Mouse (Mus musculus) stomach, postnatal 0 days (tissue): Measurements from ENCODE around the gene 1810049J17Rik. TPM values are rescaled to one million over a fixed set of nuclear protein-coding genes. Genes with fewer than 3 reads are reported as not detected.

Experiments used
- ATAC-seq: fragments of 200-750 bp; cut with Nextera tagmentation; 2 replicates; pipeline ENCODE4 v1.8.0; 2017; ENCODE audit not compliant: low FRiP score, low TSS enrichment
- DNase-seq: peaks from one replicate; pipeline ENCODE4 v3.0.0-alpha.2; 2016; ENCODE audit warnings: low spot score
- H3K27ac ChIP-seq: fragments of 300-500 bp; sonication (generic); replicated peaks from 2 replicates; pipeline ENCODE4 v1.5.1; 2014; ENCODE audit warnings: mild to moderate bottlenecking, control low read depth
- H3K27me3 ChIP-seq: fragments of 300-500 bp; sonication (generic); 2 replicates; pipeline ENCODE4 v1.6.1; 2014; ENCODE audit warnings: low read length; ENCODE audit not compliant: control insufficient read depth, insufficient read depth
- H3K36me3 ChIP-seq: fragments of 300-500 bp; sonication (generic); 2 replicates; pipeline ENCODE4 v1.6.1; 2014; ENCODE audit warnings: low read length, mixed read lengths; ENCODE audit not compliant: control insufficient read depth, insufficient read depth
- H3K4me1 ChIP-seq: fragments of 300-500 bp; sonication (generic); replicated peaks from 2 replicates; pipeline ENCODE4 v1.6.1; 2014; ENCODE audit warnings: antibody characterized with exemption; ENCODE audit not compliant: control insufficient read depth, insufficient read depth
- H3K4me2 ChIP-seq: fragments of 300-500 bp; sonication (generic); replicated peaks from 2 replicates; pipeline ENCODE4 v1.6.1; 2014; ENCODE audit warnings: low read depth, mild to moderate bottlenecking, control low read depth, moderate library complexity
- H3K4me3 ChIP-seq: fragments of 300-500 bp; sonication (generic); 2 replicates; pipeline ENCODE4 v1.5.1; 2014; ENCODE audit warnings: low read depth, low read length, control low read depth
- H3K9ac ChIP-seq: fragments of 300-500 bp; sonication (generic); 2 replicates; pipeline ENCODE4 v1.6.1; 2014; ENCODE audit warnings: mild to moderate bottlenecking, low read length, control low read depth, mixed read lengths
- H3K9me3 ChIP-seq: fragments of 300-500 bp; sonication (generic); 2 replicates; pipeline ENCODE4 v1.6.1; 2016; ENCODE audit warnings: low read length; ENCODE audit not compliant: control insufficient read depth
- CTCF ChIP-seq: IDR thresholded peaks from 2 replicates; pipeline ENCODE4 v1.5.1; 2016; ENCODE audit warnings: antibody characterized with exemption, low read depth, mild to moderate bottlenecking, moderate library complexity
- EP300 ChIP-seq: optimal IDR thresholded peaks from 2 replicates; pipeline ENCODE3; 2016; ENCODE audit warnings: antibody characterized with exemption
- WGBS: fragments of 180-500 bp; shearing (Covaris S2); extraction: QIAGEN DNeasy Blood & Tissue Kit; methylation state at CpG from one replicate; pipeline ENCODE4 v1.1.7; 2014; 5-methylcytosine and 5-hydroxymethylcytosine counted together
- polyA plus RNA-seq: library from polyadenylated mRNA; unstranded; fragments of >200 nt; fragmentation: Nextera tagmentation; extraction: Ambion mirVana; gene quantifications from 2 replicates; pipeline ENCODE4 v1.2.1, GENCODE M21; 2015

1810049J17Rik gene
- polyA plus RNA-seq, 1 experiment from 2014 or later = 3.9 TPM

DNA sequence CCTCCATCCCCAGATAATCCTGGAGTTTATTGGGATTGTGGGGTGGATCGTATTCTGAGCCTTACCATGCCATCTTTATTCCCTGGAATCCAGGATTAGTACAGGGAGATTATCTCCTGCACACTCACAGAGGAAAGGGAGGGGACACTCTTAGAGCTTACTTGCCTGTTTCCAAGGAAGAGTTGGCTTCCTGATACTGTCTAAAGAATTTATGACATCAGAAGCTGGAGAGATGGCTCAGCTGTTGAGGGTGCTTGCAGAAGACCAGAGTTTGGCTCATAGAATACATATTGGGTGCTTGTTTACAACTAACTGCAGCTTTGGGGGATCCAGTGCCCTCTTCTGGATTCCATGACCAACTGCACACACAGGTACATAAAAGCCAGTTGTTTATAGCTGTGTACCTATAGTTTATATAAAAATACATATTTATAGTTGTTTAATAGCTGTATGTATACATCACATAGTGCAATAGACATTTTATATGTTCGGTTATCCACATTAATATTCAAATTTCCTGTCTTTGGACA is 32.6 kb upstream of the 1810049J17Rik start:
- H3K9ac ChIP-seq = no peak overlapping the region
- no peaks in the 10 kb centered on the region for H3K9me3 ChIP-seq
- TF ChIP-seq CTCF (peak; percentile 52), EP300 (no peak)
- H3K4me1 ChIP-seq = no peaks in the 10 kb centered on the region
- H3K36me3 ChIP-seq = peaks cover 10% of the 10 kb centered on the region
- H3K4me3 ChIP-seq = no peak overlapping the region
- ATAC-seq = no peak; the same call in 1 of the 2 replicates
- H3K27me3 ChIP-seq = no peaks in the 10 kb centered on the region
- 70% methylated on average over 2 of the region's 2 CpGs for WGBS
- DNase-seq = no peak
- H3K27ac ChIP-seq = no peak overlapping the region
- no peak overlapping the region for H3K4me2 ChIP-seq

DNA sequence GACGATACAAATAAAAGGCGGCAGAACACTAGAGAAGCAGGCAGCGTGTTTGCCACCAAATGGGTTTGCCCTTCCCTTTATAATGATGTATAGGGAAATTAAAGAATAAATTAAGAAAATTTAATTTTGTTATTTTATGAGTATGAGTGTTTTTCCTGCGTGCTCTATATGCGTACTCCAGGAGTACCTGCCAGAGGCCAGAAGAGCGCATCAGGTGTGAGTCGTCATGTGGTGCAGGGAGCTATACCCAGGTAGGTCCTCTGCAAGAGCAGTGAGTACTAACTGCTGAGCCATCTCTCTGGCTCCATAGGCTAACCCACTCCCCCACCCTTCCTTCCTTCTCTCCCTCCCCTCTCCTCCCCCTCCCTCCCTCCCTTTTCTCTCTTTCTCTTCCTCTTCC is 29.8 kb upstream of the 1810049J17Rik start:
- no peak overlapping the region for H3K9ac ChIP-seq
- peaks cover 10% of the 10 kb centered on the region for H3K36me3 ChIP-seq
- TF ChIP-seq CTCF = no peak
- TF ChIP-seq EP300 = no peak
- H3K4me2 ChIP-seq = no peak overlapping the region
- WGBS = 96% methylated on average over 7 of the region's 7 CpGs
- no peaks in the 10 kb centered on the region for H3K27me3 ChIP-seq
- H3K4me3 ChIP-seq = no peak overlapping the region
- H3K9me3 ChIP-seq = no peaks in the 10 kb centered on the region
- H3K4me1 ChIP-seq = no peaks in the 10 kb centered on the region
- no peak overlapping the region for H3K27ac ChIP-seq
- DNase-seq (no peak), ATAC-seq (no peak)

DNA sequence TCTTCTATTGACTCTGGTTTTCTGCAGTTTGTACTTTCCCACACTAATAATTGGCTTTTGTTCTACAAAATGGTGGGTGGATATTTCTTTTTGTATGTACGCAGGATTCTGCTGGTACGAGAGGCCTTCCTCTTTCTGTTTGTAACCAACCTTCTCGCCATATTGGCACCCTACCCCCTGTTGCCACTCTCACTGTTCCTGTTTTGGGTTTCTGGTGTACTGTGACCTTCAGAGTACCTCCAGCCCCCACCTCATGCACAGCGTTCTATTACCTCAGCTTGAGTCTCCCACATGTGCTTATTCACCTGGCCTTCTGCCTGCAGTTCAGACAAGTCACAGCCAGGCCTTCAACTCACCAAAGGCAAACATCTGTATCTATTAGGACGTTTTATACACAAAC is 28.1 kb upstream of the 1810049J17Rik start:
- Histone ChIP-seq H3K9ac (no peak overlapping the region), H3K9me3 (no peaks in the 10 kb centered on the region), H3K4me1 (no peaks in the 10 kb centered on the region), H3K4me3 (no peak overlapping the region), H3K27ac (no peak overlapping the region; the same call in 1 of the 2 replicates), H3K36me3 (peaks cover 10% of the 10 kb centered on the region), H3K27me3 (no peaks in the 10 kb centered on the region), H3K4me2 (no peak overlapping the region)
- no peak for DNase-seq
- ATAC-seq = no peak
- TF ChIP-seq EP300 (no peak), CTCF (no peak)
- 65% methylated on average over 5 of the region's 5 CpGs for WGBS

DNA sequence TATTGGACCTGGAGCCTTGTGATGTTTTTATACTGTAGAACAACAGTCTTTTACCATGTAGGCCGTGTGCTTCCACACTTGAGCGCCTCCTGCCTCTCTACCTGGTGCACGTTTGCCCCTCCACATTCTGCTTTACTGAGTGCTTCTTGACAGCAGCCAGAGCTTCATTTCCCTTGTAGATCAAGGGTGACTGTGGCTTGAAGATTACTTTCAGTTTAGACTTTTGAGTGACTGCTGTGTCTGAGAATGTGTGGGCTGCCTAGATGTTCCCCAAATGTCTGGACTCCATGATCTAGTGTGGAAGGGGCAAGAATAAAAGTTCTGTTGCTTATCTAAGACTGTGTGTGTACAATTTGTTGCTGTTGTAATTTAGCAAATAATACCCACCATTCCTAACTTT is 27.3 kb upstream of the 1810049J17Rik start:
- Histone ChIP-seq H3K4me3 (no peak overlapping the region), H3K36me3 (peaks cover 10% of the 10 kb centered on the region), H3K27ac (no peak overlapping the region), H3K9ac (no peak overlapping the region), H3K4me2 (no peak overlapping the region), H3K9me3 (no peaks in the 10 kb centered on the region), H3K4me1 (no peaks in the 10 kb centered on the region), H3K27me3 (no peaks in the 10 kb centered on the region)
- ATAC-seq (no peak), DNase-seq (no peak)
- WGBS = 90% methylated on average over 3 of the region's 3 CpGs
- TF ChIP-seq EP300 = no peak
- no peak for TF ChIP-seq CTCF

DNA sequence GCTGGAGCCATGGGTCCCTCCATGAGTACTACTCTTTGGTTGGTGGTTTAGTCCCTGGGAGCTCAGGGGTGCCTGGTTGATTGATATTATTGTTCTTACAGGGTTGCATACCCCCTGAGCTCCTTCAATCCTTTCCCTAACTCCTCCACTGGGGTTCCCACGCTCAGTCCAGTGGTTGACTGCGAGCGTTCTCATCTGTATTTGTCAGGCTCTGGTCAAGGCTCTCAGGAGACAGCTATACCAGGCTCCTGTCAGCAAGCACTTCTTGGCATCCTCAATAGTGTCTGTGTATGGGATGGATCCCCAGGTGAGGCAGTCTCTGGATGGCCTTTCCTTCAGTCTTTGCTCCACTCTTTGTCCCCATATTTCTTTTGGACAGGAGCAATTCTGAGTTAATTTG is 25.2 kb upstream of the 1810049J17Rik start:
- WGBS = 92% methylated on average over 3 of the region's 3 CpGs
- no peak for ATAC-seq

DNA sequence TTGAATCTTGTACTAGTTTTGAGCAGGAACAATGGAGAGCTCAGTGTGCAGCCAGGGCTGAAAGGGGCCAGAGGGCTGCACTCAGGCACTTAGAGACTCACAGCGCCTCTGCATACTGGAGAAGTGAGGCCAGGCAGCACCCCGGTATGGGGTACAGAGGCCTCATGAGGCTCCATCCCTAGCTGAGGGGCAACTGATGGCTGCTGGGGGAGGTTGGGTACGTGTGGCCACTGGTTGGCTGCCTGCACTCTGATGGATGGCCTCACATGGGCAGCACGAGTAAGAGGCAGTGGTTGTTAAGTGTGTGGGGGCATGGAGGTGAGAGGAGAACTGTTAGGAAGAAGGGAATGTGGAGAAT is 19.7 kb upstream of the 1810049J17Rik start:
- no peak overlapping the region for H3K9ac ChIP-seq
- 38% methylated on average over 4 of the region's 4 CpGs for WGBS
- no peaks in the 10 kb centered on the region; the same call in 1 of the 2 replicates for H3K4me1 ChIP-seq
- H3K36me3 ChIP-seq = peaks cover 3% of the 10 kb centered on the region; the same call in 1 of the 2 replicates
- DNase-seq (no peak), ATAC-seq (no peak)
- no peak overlapping the region for H3K27ac ChIP-seq
- H3K9me3 ChIP-seq = no peaks in the 10 kb centered on the region
- no peak overlapping the region for H3K4me2 ChIP-seq
- no peaks in the 10 kb centered on the region for H3K27me3 ChIP-seq
- no peak overlapping the region for H3K4me3 ChIP-seq
- no peak for TF ChIP-seq CTCF
- no peak for TF ChIP-seq EP300

More for the DNA sequence above, 25.2 kb upstream of the 1810049J17Rik start:
- Histone ChIP-seq H3K36me3 (peaks cover 7% of the 10 kb centered on the region), H3K9me3 (no peaks in the 10 kb centered on the region), H3K27ac (no peak overlapping the region), H3K4me2 (no peak overlapping the region), H3K4me3 (no peak overlapping the region), H3K4me1 (no peaks in the 10 kb centered on the region), H3K27me3 (no peaks in the 10 kb centered on the region), H3K9ac (no peak overlapping the region)
- TF ChIP-seq EP300 = no peak
- no peak for TF ChIP-seq CTCF
- DNase-seq = no peak
